Mouse (Mus musculus): ENCODE measurements around the gene Capzb. TPM values are rescaled to one million over a fixed set of nuclear protein-coding genes. Genes with fewer than 3 reads are reported as not detected.
A peak's percentile ranks its signal among the peaks of the same experiment; 100 is the strongest.

Gene Capzb
- total and polyA plus RNA-seq, 2 experiments from 2014 or later: 88.5 to 315 TPM

GRCm38 (mm10) chr4:139312632-139313031 is 119.9 kb downstream of the Capzb start:
- no peak for ATAC-seq
- Histone ChIP-seq H3K27ac (no peak overlapping the region), H3K4me1 (ENCODE audit: insufficient read depth, low read length) (peaks cover 15% of the 10 kb centered on the region), H3K4me3 (ENCODE audit: low read length) (no peak overlapping the region), H3K4me2 (ENCODE audit: low read depth, low read length) (no peak overlapping the region), H3K9ac (replicated peaks; ENCODE audit: low read length) (no peak overlapping the region), H3K36me3 (ENCODE audit: insufficient read depth, low read length) (peaks cover 25% of the 10 kb centered on the region), H3K9me3 (ENCODE audit: low read length) (no peaks in the 10 kb centered on the region), H3K27me3 (ENCODE audit: insufficient read depth, low read length) (no peaks in the 10 kb centered on the region)
- WGBS: 60% methylated on average over 4 of the region's 4 CpGs
- DNase-seq (ENCODE audit: low spot score): peak; percentile 53
- TF ChIP-seq CTCF (IDR thresholded peaks at IDR 0.05; ENCODE audit: low read depth): peak; percentile 53

DNA sequence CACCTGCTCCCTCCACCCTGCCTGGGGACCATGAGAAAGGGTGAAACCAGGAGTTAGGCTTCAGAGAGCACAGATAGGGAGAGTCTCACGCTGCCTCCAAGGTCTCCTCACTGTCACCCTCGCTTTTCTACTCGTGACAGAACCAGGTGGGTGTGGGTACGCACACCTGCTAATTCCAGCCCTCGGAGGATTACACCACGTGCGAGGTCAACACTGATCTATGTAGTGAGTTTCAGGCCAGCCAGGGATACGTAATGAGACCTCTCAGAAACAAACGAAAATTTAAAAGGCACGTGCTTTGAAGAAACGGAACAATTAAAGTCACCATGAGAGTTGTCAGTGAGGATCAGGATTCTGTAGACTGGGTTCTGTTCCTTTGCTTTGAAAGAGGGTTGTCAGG is 125.8 kb downstream of the Capzb start:
- ATAC-seq: no peak

DNA sequence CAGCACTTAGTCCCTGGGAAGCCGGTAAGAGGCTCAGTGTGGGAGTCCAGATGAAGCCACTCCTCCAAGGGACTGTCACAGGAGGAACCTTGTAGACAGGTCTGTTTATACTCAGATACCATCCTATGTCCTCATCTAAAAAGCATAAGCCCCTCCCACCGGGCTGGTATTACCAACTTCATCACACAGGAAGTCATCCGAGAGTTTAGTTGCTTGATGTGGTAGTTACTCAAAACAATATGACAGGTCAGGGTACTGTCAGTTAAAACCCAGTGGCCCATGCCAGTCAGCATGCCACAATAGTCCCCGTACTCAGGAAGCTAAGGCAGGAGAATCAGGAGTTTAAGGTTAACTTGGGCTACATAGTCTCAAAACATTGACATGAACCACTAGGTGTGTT is 127.0 kb downstream of the Capzb start:
- H3K36me3 ChIP-seq (ENCODE audit: insufficient read depth, low read length): peaks cover 29% of the 10 kb centered on the region
- no peak for DNase-seq (ENCODE audit: low spot score)
- H3K27me3 ChIP-seq (ENCODE audit: insufficient read depth, low read length): no peaks in the 10 kb centered on the region
- H3K27ac ChIP-seq: no peak overlapping the region
- 90% methylated on average over 4 of the region's 4 CpGs for WGBS
- H3K4me2 ChIP-seq (ENCODE audit: low read depth, low read length): no peak overlapping the region
- no peak overlapping the region for H3K4me3 ChIP-seq (ENCODE audit: low read length)
- no peak for ATAC-seq
- H3K4me1 ChIP-seq (ENCODE audit: insufficient read depth, low read length): no peaks in the 10 kb centered on the region
- no peak overlapping the region for H3K9ac ChIP-seq (replicated peaks; ENCODE audit: low read length)
- H3K9me3 ChIP-seq (ENCODE audit: low read length): no peaks in the 10 kb centered on the region
- TF ChIP-seq CTCF (IDR thresholded peaks at IDR 0.05; ENCODE audit: low read depth): no peak

More for the DNA sequence above, 125.8 kb downstream of the Capzb start:
- no peak overlapping the region for H3K27ac ChIP-seq
- H3K9me3 ChIP-seq (ENCODE audit: low read length): no peaks in the 10 kb centered on the region
- H3K36me3 ChIP-seq (ENCODE audit: insufficient read depth, low read length): peaks cover 37% of the 10 kb centered on the region
- no peak overlapping the region for H3K4me3 ChIP-seq (ENCODE audit: low read length)
- 92% methylated on average over 11 of the region's 11 CpGs for WGBS
- H3K4me1 ChIP-seq (ENCODE audit: insufficient read depth, low read length): no peaks in the 10 kb centered on the region
- no peaks in the 10 kb centered on the region for H3K27me3 ChIP-seq (ENCODE audit: insufficient read depth, low read length)
- no peak for DNase-seq (ENCODE audit: low spot score)
- H3K4me2 ChIP-seq (ENCODE audit: low read depth, low read length): no peak overlapping the region
- TF ChIP-seq CTCF (IDR thresholded peaks at IDR 0.05; ENCODE audit: low read depth): no peak
- no peak overlapping the region for H3K9ac ChIP-seq (replicated peaks; ENCODE audit: low read length)

DNA sequence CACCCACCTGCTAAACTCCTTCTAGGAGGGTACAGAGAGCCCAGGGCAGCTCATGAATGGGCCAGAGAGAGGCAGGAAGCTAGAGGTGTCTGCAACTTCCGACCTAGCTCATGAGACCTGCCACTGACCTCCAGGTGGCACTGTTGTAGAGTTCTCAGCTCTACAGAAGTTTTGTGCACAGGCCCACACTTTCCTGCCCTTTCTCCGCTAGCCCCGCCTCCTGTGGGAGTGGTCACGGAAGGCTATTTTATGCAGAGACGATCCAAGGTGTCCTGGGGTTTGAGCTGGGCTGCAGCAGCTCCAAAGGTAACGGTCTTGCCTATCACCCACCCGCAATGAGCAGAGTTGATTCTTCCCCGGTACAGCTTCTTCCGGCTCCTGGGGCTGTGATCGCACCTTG is 137.9 kb downstream of the Capzb start:
- WGBS: 13% methylated on average over 10 of the region's 10 CpGs
- DNase-seq (ENCODE audit: low spot score) (peak; percentile 79), ATAC-seq (peak; percentile 75)
- Histone ChIP-seq H3K4me1 (ENCODE audit: insufficient read depth, low read length) (no peaks in the 10 kb centered on the region), H3K27me3 (ENCODE audit: insufficient read depth, low read length) (no peaks in the 10 kb centered on the region), H3K36me3 (ENCODE audit: insufficient read depth, low read length) (no peaks in the 10 kb centered on the region), H3K9ac (replicated peaks; ENCODE audit: low read length) (no peak overlapping the region), H3K4me3 (ENCODE audit: low read length) (no peak overlapping the region), H3K27ac (no peak overlapping the region), H3K4me2 (ENCODE audit: low read depth, low read length) (0 out of 2 replicates have a peak overlapping the region, but pooled peaks have one; percentile 19), H3K9me3 (ENCODE audit: low read length) (no peaks in the 10 kb centered on the region)
- TF ChIP-seq CTCF (IDR thresholded peaks at IDR 0.05; ENCODE audit: low read depth): peak; percentile 69

DNA sequence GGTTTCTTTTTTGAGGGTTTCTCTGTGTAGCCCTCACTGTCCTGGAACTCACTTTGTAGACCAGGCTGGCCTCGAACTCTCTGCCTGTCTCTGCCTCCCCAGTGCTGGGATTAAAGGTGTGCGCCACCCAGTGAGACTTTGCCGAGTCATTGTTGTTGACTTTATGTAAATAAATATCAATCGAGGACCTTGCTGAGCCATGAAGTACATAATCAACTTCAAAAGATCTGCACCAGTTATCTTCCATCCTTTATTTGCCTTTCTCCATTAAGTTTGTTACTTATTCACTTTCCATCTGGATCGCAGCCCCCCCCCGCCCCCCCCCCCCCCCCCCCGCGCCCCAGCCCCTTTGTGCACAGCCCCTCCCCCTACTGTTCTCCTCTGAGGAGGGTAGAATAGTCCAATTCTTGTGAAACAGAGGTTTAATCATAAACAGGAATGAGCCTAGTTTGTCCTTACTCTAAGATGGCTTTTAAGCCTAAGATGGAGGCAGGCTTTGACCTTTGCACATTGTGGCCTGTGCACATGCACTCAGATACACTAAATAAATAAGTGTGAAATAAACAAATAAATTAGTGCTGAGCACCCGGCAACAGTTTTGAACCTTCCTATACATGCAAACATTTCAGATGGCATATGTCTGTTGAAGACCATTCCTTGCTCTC is 142.1 kb downstream of the Capzb start:
- Histone ChIP-seq H3K4me2 (ENCODE audit: low read depth, low read length) (no peak overlapping the region), H3K9ac (replicated peaks; ENCODE audit: low read length) (no peak overlapping the region), H3K27me3 (ENCODE audit: insufficient read depth, low read length) (no peaks in the 10 kb centered on the region), H3K4me3 (ENCODE audit: low read length) (no peak overlapping the region), H3K4me1 (ENCODE audit: insufficient read depth, low read length) (no peaks in the 10 kb centered on the region), H3K36me3 (ENCODE audit: insufficient read depth, low read length) (no peaks in the 10 kb centered on the region), H3K27ac (no peak overlapping the region), H3K9me3 (ENCODE audit: low read length) (no peaks in the 10 kb centered on the region)
- no peak for TF ChIP-seq CTCF (IDR thresholded peaks at IDR 0.05; ENCODE audit: low read depth)
- 66% methylated on average over 7 of the region's 9 CpGs for WGBS
- ATAC-seq (no peak), DNase-seq (ENCODE audit: low spot score) (no peak)

- H3K4me2 ChIP-seq (ENCODE audit: low read depth, low read length): no peak overlapping the region
- no peaks in the 10 kb centered on the region for H3K36me3 ChIP-seq (ENCODE audit: insufficient read depth, low read length)
- H3K27me3 ChIP-seq (ENCODE audit: insufficient read depth, low read length): no peaks in the 10 kb centered on the region
- ATAC-seq: no peak
- H3K27ac ChIP-seq: no peak overlapping the region
- H3K9ac ChIP-seq (replicated peaks; ENCODE audit: low read length): no peak overlapping the region
- H3K4me3 ChIP-seq (ENCODE audit: low read length): no peak overlapping the region
- no peaks in the 10 kb centered on the region for H3K4me1 ChIP-seq (ENCODE audit: insufficient read depth, low read length)
- DNase-seq (ENCODE audit: low spot score): no peak
- 65% methylated on average over 7 of the region's 7 CpGs for WGBS
- H3K9me3 ChIP-seq (ENCODE audit: low read length): no peaks in the 10 kb centered on the region
- TF ChIP-seq CTCF (IDR thresholded peaks at IDR 0.05; ENCODE audit: low read depth): no peak
Observed at GRCm38 (mm10) chr4:139335507-139335906, 142.8 kb downstream of the Capzb start.

- Histone ChIP-seq H3K4me3 (ENCODE audit: low read length) (no peak overlapping the region), H3K9ac (replicated peaks; ENCODE audit: low read length) (no peak overlapping the region), H3K27me3 (ENCODE audit: insufficient read depth, low read length) (no peaks in the 10 kb centered on the region), H3K9me3 (ENCODE audit: low read length) (no peaks in the 10 kb centered on the region), H3K4me2 (ENCODE audit: low read depth, low read length) (peak overlapping the region; percentile 37), H3K36me3 (ENCODE audit: insufficient read depth, low read length) (no peaks in the 10 kb centered on the region), H3K27ac (no peak overlapping the region), H3K4me1 (ENCODE audit: insufficient read depth, low read length) (no peaks in the 10 kb centered on the region)
- DNase-seq (ENCODE audit: low spot score): peak; percentile 87
- WGBS: 33% methylated on average over 24 of the region's 24 CpGs
- no peak for ATAC-seq
- peak; percentile 86 for TF ChIP-seq CTCF (IDR thresholded peaks at IDR 0.05; ENCODE audit: low read depth)
Observed at GRCm38 (mm10) chr4:139336822-139337483, 144.3 kb downstream of the Capzb start.
